Mouse (Mus musculus): ENCODE data around the gene Trim37.

- TF ChIP-seq CTCF (IDR thresholded peaks at IDR 0.05; ENCODE audit: borderline replicate concordance, insufficient read depth, low read length) (no peak), POLR2A (IDR thresholded peaks at IDR 0.05; ENCODE audit: low read depth, low read length) (peak; percentile 68; the same call in 1 of the 2 replicates)
Observed at GRCm38 (mm10) chr11:87108409-87108754, 18.5 kb upstream of the Trim37 start, which contains the start of gene Prr11.
